In genomic region chr8:64519650-64520049, GRCm38 (mm10) we compare ENCODE assay signal across 12 mouse cellular contexts.
"Had no signal": no experiment of that assay in that cellular context is flagged by ENCODE, and none has a peak within 500 bp of the region (broad histone marks: within the 10 kb centered on the region; RNA-seq: fewer than 3 reads in every experiment).

No protein-coding gene starts in this region.

- DNase-seq: lung, adult 2 months; lung, postnatal 14 days; lung, postnatal 36 days; retina, postnatal 1 day; right cerebral cortex, postnatal 14 days; spleen, adult 18-20 months; thymus, adult 18-20 months; thymus, postnatal 14 days; thymus, postnatal 36 days had no signal

- ATAC-seq: lung, postnatal 0 days; midbrain, embryonic 13.5 days; midbrain, embryonic 15.5 days had no signal
